Mouse (Mus musculus): ENCODE data around the gene Fbxw11. TPM values are rescaled to one million over a fixed set of nuclear protein-coding genes. Genes with fewer than 3 reads are reported as not detected.
A peak's percentile ranks its signal among the peaks of the same experiment; 100 is the strongest.
"Not testable (repeated sequence)": the region's sequence is repeated elsewhere in the genome, so short reads cannot be mapped to it uniquely, and the experiment has no call there.

Fbxw11 gene
- total RNA-seq (2017): 34.6 and 59.2 TPM in 2 replicates

DNA sequence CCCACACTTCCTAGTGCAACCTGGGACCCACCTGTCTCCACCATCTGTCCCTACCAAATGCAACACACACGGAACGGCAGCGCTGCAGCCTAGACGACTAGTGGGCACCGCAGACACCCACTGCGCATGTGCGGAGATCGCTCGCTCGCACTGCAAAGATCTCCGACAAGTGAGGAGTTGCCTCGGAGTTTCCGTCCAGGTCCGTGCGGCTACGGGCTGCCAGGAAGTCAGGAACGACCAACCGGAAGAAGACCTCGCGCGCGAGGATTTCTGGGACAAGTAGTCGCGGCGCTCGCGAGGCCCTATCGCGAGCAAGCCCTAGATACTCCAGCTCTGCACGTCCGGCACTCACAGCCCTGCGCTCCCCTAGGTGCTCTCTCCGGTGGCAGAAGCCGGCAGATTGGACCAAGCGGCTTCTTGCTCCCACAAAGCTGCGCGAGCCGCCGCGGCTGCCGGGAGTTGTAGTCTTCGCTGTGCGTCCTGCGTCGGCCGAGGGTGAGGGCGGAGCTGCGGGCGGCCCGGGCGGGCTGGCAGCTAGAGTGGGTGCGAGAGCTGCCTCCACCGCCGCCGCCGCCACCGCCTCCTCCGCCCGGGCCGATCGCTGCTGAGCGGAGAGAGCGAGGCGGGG is at the start of gene Fbxw11:
Gene Fbxw11, plus strand, starts transcription at position 476 of the 628 bp plus-strand sequence.
- ATAC-seq (replicated peaks; ENCODE audit: low read depth, poor library complexity, severe bottlenecking): peak; percentile 82

DNA sequence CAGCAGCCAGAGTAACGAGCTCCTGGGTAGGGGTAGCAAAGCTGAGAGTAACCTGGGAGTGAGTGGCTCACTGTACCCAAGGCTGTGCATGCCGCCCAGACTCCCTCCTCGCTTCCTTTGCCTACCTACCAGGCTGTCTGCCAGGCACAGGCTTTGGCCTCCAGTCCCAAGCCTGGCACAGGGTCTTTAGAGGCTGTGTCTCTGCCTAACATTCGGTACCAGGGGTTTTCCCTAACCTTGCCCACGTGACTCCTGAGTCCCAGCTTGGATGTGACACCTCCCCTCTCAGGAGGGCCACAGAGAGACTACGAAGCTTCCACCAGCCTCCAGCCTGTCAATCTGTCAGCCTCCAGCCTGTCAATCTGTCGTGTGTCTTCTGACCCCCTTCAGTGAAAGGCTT is 49.4 kb upstream of the Fbxw11 start:
- no peak for ATAC-seq (replicated peaks; ENCODE audit: low read depth, poor library complexity, severe bottlenecking)

DNA sequence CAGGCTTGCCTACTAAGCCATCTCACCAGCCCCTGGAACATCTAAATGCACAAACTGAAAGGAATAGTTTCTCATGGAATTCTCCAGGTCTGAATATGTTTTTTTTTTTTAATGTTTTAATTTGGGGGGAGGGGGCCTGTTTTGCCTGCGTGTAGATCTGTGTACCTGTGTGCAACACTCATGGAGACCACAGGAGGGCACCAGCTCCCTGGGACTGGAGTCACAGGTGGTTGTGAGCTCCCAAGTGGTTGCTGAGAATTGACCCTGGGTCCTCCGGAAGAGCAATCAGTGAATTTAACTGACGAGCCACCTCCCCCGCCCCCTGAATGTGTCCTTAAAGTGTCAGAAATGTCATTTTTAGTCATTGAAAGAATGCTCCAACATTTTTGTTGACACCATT is 48.4 kb upstream of the Fbxw11 start:
- ATAC-seq (replicated peaks; ENCODE audit: low read depth, poor library complexity, severe bottlenecking): no peak

DNA sequence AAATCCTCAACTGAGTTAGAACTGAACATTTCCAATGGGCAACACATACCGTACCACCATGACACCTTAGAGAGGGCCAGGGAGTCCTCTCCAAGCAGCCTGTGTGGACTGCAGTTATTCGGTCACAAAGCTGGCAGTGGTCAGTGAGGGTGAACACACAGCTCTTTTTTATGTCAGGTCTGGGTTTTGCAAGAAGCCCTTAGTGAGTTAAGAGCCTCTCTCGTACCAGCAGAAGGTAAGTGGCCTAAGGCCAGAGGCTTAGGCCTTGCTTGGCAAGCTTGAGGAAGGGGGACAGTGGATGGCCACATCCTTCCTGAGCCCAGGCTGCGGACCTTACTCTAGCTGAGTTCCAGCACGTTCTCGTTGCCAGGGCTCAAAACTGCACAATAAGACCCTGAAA is 42.2 kb upstream of the Fbxw11 start:
- ATAC-seq (replicated peaks; ENCODE audit: low read depth, poor library complexity, severe bottlenecking): no peak

DNA sequence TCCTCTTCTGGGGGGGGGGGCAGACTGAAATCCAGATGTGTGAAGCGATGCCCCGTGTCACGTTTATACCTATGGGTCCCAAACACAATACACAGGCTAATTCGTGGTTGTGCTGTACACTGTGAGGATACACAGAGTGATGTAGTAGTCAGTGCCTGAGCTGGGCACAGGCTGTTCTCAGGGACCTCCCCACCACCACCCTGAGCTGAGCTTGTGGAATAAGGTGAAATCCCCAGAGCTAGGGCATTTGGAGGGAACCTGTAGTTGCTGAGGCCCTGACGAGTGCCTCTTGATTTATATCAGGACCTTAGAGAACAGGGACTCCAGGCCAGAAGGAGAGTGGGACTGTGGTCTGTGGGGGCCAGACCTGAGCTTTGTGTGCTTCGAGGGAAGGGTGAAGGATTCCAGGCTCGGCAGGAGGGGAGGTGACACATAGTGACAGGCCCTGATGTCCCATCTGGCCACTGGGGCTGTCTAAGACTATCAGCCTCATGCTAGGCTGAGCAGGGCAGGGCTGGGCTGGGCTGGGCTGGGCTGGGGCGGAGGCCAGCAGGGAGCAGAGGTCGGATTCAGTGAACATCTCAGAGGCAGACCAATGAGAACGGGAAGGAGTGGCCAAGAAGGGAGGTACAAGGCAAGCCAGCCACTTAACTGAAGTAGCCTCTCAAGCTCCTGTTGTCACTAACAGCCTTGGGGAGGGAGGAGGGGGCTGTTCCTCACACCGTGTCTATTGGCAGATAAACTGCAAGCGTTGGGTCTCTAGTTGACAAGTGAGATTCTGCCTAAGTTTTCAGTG is 40.8 kb upstream of the Fbxw11 start:
- no peak for ATAC-seq (replicated peaks; ENCODE audit: low read depth, poor library complexity, severe bottlenecking)

DNA sequence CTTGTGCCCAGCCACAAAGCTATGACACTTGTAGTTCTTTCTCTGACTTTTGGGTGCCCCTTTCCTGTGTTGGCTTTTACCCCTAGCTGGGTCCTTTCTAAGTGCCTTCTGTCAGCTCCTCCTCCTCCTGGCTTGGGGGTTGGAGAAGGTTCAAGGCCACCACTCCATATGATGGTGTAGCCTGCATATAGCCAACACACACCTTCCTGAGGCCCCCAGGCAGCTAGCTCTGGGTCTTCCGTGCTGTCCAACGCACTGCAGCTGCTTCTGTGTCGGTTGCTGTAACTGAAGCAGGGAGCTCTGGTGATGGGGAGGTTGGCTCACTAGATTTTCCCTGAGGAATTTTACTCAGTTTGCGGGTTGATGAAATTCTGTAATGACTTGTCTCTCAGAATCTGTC is 37.9 kb upstream of the Fbxw11 start:
- no peak for ATAC-seq (replicated peaks; ENCODE audit: low read depth, poor library complexity, severe bottlenecking)

DNA sequence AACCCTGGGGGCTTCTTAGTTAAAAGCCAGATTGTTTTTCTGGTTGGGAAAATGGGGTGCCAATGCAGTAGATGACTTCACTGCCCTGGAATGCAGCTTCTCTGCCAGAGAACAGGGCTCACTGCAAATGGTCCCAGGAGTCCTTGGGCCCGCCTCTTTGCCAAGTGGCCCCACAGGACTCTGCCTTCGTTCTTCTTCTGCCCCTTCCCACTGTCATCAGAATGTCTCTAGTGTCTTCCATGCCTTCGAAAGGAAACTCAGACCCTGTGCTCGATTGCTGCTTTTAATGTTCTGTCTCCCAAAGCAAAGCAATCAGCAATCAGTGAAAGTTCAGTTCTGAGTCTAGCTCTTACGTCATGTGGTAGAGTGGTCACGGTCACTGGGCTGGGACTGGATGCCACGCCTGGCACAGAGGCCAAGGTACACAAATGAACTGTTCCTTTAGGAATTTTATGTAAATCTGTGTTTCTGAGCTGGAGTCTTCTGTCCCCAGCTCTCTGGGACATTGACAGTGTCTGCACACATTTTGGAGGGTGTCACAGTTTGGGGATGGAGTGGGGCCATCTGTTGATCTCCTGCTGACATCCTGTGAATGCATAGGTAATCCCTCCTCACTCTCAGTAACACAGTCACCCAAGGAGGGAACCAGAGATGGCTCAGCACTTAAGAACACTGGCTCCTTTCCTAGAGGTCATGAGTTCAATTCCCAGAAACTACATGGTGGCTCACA is 37.2 kb upstream of the Fbxw11 start:
- no peak for ATAC-seq (replicated peaks; ENCODE audit: low read depth, poor library complexity, severe bottlenecking)

DNA sequence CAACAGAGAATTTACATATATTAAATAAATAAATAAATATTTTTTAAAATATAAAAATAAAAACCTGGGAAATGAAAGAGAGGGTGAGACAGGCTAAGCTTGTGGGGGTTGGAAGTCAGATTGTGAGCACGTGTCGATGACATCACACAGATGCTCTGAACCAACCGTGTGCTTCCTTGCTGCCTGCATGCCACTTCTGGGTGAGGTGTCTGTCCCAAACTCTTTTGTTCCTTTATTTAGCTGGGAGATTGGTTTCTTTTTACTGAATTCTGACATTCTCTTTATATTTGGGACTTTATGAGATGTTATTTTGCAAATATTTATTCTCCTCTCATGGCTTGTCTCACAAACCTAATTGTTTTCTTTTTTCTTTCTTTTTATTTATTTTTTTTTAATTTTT is 36.6 kb upstream of the Fbxw11 start:
- ATAC-seq (replicated peaks; ENCODE audit: low read depth, poor library complexity, severe bottlenecking): no peak

DNA sequence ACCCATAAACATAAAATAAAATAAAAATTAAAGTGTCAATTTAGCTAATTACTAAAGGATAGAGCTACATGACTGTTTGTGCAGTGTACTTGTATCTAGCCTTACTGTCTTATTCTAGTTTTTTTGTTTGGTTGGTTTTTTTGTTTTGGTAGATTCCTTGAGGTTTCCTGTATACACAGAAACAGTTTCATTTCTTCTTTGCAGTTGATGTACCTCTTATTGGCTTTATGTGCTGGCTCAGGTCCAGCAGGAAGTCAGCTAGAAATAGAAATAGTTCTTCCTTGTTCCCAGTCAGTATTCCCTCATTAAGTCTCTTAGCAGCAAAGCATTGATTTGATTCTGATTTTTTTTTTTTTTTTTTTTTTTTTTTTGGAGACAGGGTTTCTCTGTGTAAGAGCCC is 35.2 kb upstream of the Fbxw11 start:
- peak; percentile 54; the same call in 1 of the 2 replicates for ATAC-seq (replicated peaks; ENCODE audit: low read depth, poor library complexity, severe bottlenecking)

DNA sequence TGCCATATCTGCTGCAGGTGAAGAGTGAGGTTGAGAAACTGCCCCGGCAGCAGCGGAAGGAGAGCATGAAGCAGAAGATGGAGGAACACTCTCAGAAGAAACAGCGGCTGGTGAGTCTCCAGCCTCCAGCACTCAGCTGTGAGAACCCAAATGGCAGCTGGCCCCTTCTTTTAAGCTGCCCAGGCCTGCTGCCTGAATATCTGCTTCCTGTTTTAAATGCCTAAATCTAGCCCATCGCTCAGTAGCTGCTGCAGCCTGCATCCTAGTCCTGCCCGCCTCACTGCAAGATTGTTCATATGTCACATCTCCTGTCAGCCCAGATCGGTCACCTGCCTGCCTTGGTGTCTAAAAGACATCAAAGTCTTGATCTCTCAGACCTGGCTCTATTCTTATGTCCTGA is 31.9 kb upstream of the Fbxw11 start:
- ATAC-seq (replicated peaks; ENCODE audit: low read depth, poor library complexity, severe bottlenecking): no peak

DNA sequence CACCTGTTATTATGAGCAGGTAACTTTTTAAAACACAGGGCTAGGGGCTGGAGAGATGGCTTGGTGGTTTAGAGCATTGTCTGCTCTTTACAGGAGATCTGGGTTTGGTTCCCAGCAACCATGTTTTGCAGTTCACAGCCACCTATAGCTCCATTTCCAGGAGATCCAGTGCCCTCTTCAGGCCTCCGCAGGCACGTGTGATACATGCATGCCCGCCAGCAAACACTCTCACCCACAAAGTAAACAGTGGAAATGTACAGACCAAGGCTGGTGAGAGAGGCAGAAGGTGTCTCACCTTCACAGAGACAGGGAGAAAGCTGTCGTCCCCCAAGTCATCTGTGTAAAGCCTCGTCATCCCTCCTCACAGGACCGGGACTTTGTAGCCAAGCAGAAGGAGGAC is 30.2 kb upstream of the Fbxw11 start:
- no peak for ATAC-seq (replicated peaks; ENCODE audit: low read depth, poor library complexity, severe bottlenecking)

DNA sequence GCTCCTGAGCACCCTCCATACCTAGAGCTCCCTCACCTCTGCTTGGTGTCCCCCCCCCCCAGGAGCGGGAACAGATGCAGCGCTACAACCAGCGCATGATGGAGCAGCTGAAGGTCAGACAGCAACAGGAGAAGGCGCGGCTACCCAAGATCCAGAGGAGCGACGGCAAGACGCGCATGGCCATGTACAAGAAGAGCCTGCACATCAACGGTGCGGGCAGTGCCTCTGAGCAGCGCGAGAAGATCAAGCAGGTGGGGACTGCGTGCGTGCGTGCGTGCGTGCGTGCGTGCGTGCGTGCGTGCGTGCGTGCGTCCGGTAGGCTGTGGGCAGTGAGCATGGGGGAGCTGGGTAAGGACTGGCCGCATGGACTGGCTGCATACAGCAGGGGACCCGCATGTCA is 28.1 kb upstream of the Fbxw11 start:
- no peak for ATAC-seq (replicated peaks; ENCODE audit: low read depth, poor library complexity, severe bottlenecking)

DNA sequence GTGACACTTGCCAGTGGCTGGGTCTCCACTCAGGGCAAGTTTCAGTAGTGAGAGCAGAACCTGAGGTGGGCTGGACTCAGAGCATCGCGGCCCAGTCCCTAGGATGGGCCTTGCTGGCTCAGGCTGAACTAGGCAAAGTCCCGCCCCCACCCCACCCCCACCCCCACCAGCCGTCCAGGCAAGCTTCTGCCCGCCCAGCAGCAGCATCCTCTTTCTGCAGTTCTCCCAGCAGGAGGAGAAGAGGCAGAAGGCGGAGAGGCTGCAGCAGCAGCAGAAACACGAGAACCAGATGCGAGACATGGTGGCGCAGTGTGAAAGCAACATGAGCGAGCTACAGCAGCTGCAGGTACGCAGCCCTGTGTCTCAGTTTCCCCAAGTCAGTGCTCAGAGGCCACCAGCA is 27.0 kb upstream of the Fbxw11 start:
- ATAC-seq (replicated peaks; ENCODE audit: low read depth, poor library complexity, severe bottlenecking): no peak

DNA sequence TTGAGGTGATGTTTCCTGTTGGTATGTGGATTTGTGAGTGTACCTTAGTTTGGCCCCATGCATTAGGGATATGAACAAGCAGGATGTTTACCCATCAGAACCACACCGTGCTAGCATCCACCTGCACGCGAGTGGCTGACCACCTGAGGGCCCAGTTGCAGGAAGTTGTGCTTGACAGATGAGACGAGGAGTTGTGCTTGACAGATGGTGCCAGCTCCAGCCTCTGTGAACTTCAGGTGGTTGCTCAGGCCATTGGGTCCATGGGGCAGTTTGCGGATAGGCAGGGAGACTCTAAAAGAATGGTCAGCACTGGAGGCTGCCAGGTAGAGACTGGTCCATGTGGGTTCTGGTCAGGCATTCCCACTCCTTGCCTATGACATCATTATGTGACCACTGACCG is 26.4 kb upstream of the Fbxw11 start:
- no peak for ATAC-seq (replicated peaks; ENCODE audit: low read depth, poor library complexity, severe bottlenecking)

DNA sequence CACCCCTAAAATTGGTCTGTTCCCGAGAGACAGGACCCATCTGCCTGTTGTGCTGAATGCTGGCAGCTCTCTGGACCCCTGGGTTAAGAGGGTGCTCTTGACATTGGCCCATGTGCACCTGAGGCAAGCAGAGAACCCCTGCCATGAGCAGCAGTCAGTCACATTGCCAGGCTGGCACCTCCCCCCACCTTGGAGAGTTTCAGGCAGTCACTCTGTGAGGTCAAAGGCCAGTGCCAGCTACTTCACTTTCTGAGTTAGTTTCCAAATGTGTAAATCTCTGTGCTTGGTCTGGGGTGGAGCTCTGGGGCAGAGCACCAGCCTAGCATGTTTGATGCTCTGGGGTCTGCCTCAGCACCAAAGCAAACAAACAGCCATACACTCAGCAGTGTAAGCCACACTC is 24.5 kb upstream of the Fbxw11 start:
- no peak for ATAC-seq (replicated peaks; ENCODE audit: low read depth, poor library complexity, severe bottlenecking)

DNA sequence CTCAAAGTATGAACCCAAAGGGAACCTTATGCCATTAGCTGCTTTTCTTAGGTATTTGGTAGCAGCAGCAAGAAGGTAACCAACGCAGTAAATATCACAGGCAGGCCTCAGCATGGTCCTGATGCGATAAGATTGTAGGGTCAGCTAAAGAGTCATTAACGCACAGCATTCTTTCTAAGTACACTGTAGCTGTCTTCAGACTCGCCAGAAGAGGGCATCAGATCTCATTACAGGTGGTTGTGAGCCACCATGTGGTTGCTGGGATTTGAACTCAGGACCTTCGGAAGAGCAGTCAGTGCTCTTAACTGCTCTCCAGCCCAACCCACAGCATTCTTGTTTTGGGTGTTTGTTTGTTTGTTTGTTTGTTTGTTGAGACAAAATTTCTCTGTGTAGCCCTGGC is 23.9 kb upstream of the Fbxw11 start:
- not testable (repeated sequence) for ATAC-seq (replicated peaks; ENCODE audit: low read depth, poor library complexity, severe bottlenecking)

DNA sequence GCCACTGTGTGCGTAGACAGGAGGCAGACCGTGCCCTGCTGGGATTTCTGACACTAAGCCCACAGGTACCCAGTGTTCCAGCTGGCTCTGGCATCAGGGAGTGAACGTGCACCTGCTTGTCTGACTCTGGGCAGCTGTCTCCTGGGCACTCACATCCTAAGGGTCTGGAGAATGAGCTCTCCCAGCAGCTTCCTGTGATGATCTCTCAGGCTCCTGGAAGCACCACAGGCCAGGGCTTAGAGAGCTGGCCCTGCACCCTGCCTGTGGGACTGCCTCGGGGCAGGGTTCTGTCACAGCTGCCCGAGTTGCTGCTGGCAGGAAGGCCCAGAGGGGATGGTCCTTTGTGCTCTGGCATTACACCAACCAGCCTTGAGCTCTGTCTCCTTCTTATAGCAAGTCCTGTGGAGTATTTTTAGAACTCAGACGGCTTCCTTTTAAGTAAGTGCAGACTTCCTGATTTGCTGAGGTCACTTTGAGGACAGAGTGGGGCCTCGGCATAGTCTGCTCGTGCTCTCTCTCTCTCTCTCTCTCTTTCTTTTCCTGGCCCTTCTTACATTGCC is 23.2 kb upstream of the Fbxw11 start:
- ATAC-seq (replicated peaks; ENCODE audit: low read depth, poor library complexity, severe bottlenecking): peak; percentile 90

DNA sequence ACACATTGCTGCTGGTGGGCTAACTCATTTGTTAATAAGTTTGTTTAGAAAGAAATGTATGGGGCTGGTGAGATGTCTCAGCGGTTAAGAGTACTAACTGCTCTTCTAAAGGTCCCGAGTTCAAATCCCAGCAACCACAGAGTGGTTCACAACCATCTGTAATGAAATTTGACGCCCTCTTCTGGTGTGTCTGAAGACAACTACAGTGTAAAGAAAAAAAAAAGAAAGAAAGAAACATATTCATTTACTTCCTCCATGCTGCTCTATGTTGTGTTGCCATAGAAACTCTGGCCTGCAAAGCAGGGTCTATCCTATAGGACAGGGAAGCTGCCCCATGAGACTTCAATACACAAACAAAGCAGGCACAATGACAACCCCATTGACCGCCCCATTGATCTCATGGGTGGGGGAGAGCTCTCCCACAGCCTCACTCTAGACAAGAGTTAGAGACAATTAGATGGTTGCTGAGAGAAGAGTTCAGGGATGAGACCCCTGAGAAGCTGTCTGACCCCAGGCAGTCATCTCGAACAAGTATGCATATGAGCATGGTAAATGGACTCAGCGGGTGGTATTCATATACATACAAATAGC is 22.6 kb upstream of the Fbxw11 start:
- ATAC-seq (replicated peaks; ENCODE audit: low read depth, poor library complexity, severe bottlenecking): peak; percentile 52

DNA sequence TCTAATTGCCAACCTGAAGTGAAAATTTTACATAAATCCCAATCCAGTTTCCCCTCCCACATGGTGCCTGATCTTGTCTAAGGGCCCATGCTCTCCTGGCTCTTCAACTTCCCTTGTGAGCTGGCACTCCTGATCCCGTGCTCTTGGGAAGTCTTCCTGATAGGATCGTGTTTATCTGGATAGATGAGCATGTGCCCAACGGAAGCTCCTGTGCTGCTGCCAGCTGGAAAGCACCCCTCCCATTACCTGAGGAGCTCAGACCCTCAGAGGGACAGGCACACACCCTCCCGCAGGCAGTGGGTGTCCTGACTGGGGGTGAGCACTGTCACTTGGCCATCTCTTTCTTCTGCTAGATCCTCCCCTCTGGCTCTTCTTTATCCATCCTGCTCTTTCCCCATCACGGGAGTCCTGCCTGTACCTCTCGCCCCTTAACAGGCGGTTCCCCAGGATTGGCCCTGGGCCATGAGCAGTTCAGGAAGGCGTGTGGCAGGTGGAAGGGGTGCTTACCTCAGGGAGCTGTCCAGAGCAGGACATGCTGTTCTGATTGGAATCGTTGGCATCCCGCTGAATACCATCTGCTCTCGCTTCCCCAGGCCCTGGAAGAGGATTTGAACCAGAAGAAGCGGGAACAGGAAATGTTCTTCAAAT is 20.6 kb upstream of the Fbxw11 start:
- ATAC-seq (replicated peaks; ENCODE audit: low read depth, poor library complexity, severe bottlenecking): no peak
